Mouse (Mus musculus) right cerebral cortex, postnatal 36 days (tissue): Measurements from ENCODE around the gene Psmg4.

ENCODE experiments used
- DNase-seq, 2 experiments: peaks; one replicate each; pipeline ENCODE4 v3.0.0; 2022; ENCODE audit warnings: low spot score in 2 of 2, mixed read lengths in 1 of 2

Gene Psmg4

GRCm38 (mm10) chr13:34162491-34163303 is at the start of gene Psmg4:
Gene Psmg4 (plus strand): TSS chr13:34162964.
- DNase-seq = peak; percentile 90 to 91

- DNase-seq = no peak
Observed at GRCm38 (mm10) chr13:34113086-34113485, 49.7 kb upstream of the Psmg4 start.

- no peak for DNase-seq
Observed at GRCm38 (mm10) chr13:34114654-34115053, 48.1 kb upstream of the Psmg4 start.

GRCm38 (mm10) chr13:34116508-34116907 is 46.3 kb upstream of the Psmg4 start:
- DNase-seq = no peak

GRCm38 (mm10) chr13:34118816-34119215 is 43.9 kb upstream of the Psmg4 start:
- DNase-seq = no peak

GRCm38 (mm10) chr13:34119406-34119805 is 43.4 kb upstream of the Psmg4 start:
- DNase-seq = no peak

GRCm38 (mm10) chr13:34120536-34120935 is 42.2 kb upstream of the Psmg4 start:
- DNase-seq = no peak

- no peak for DNase-seq
Observed at GRCm38 (mm10) chr13:34125711-34126110, 37.1 kb upstream of the Psmg4 start.

- DNase-seq = no peak
Observed at GRCm38 (mm10) chr13:34128276-34129114, 34.3 kb upstream of the Psmg4 start.

- peak; percentile 42 to 66 for DNase-seq
Observed at GRCm38 (mm10) chr13:34129485-34130225, 33.1 kb upstream of the Psmg4 start.

- DNase-seq = peak in 1 of 2 experiments; percentile 68
Observed at GRCm38 (mm10) chr13:34130226-34130731, 32.5 kb upstream of the Psmg4 start, which contains the start of gene Tubb2b. Gene Tubb2b (minus strand): TSS chr13:34130466.

- DNase-seq = no peak
Observed at GRCm38 (mm10) chr13:34131011-34131707, 31.6 kb upstream of the Psmg4 start.

- DNase-seq = no peak
Observed at GRCm38 (mm10) chr13:34131708-34132060, 31.1 kb upstream of the Psmg4 start.

- no peak for DNase-seq
Observed at GRCm38 (mm10) chr13:34132299-34132698, 30.5 kb upstream of the Psmg4 start.

GRCm38 (mm10) chr13:34132875-34133274 is 29.9 kb upstream of the Psmg4 start:
- DNase-seq = no peak

- no peak for DNase-seq
Observed at GRCm38 (mm10) chr13:34133326-34134071, 29.3 kb upstream of the Psmg4 start.

GRCm38 (mm10) chr13:34134276-34134675 is 28.5 kb upstream of the Psmg4 start:
- DNase-seq = peak; percentile 61 to 85

GRCm38 (mm10) chr13:34136605-34137004 is 26.2 kb upstream of the Psmg4 start:
- peak in 1 of 2 experiments; percentile 52 for DNase-seq

- DNase-seq = no peak
Observed at GRCm38 (mm10) chr13:34143389-34143788, 19.4 kb upstream of the Psmg4 start.

GRCm38 (mm10) chr13:34146916-34147315 is 15.8 kb upstream of the Psmg4 start:
- no peak for DNase-seq
